Mouse (Mus musculus) heart, embryonic 12.5 days (tissue): Measurements from ENCODE around the gene Arl15. TPM values are rescaled to one million over a fixed set of nuclear protein-coding genes. Genes with fewer than 3 reads are reported as not detected.

Source experiments
- ATAC-seq: fragments of 200-750 bp; cut with Nextera tagmentation; 2 replicates; pipeline ENCODE4 v1.8.0; 2017; ENCODE audit warnings: moderate TSS enrichment, moderate library complexity; ENCODE audit not compliant: insufficient number of reproducible peaks, low FRiP score
- H3K27ac ChIP-seq: fragments of 300-500 bp; sonication (generic); 2 replicates; pipeline ENCODE4 v1.5.1; 2016; ENCODE audit warnings: mild to moderate bottlenecking, moderate library complexity; ENCODE audit not compliant: poor library complexity, severe bottlenecking
- H3K27me3 ChIP-seq: fragments of 300-500 bp; sonication (generic); replicated peaks from 2 replicates; pipeline ENCODE4 v1.6.1; 2016; ENCODE audit warnings: mild to moderate bottlenecking, moderate library complexity
- H3K36me3 ChIP-seq: fragments of 300-500 bp; sonication (generic); 2 replicates; pipeline ENCODE4 v1.6.1; 2016; ENCODE audit warnings: mild to moderate bottlenecking, moderate library complexity
- H3K4me1 ChIP-seq: fragments of 300-500 bp; sonication (generic); replicated peaks from 2 replicates; pipeline ENCODE4 v1.6.1; 2016; ENCODE audit warnings: mild to moderate bottlenecking
- H3K4me2 ChIP-seq: fragments of 300-500 bp; sonication (generic); 2 replicates; pipeline ENCODE4 v1.6.1; 2016; ENCODE audit warnings: mild to moderate bottlenecking, moderate library complexity
- H3K4me3 ChIP-seq: fragments of 300-500 bp; sonication (generic); 2 replicates; pipeline ENCODE4 v1.5.1; 2016; ENCODE audit warnings: mild to moderate bottlenecking
- H3K9ac ChIP-seq: fragments of 300-500 bp; sonication (generic); 2 replicates; pipeline ENCODE4 v1.6.1; 2016; ENCODE audit warnings: mild to moderate bottlenecking, moderate library complexity
- H3K9me3 ChIP-seq: fragments of 300-500 bp; sonication (generic); replicated peaks from 2 replicates; pipeline ENCODE4 v1.6.1; 2016; ENCODE audit warnings: mild to moderate bottlenecking, moderate library complexity
- WGBS: fragments of 180-500 bp; shearing (Covaris S2); methylation state at CpG from one replicate; pipeline ENCODE4 v1.1.7; 2016; 5-methylcytosine and 5-hydroxymethylcytosine counted together
- polyA plus RNA-seq: library from polyadenylated mRNA; unstranded; fragments of >200 nt; fragmentation: Nextera tagmentation; extraction: Ambion mirVana; gene quantifications from 2 replicates; pipeline ENCODE4 v1.2.1, GENCODE M21; 2016

Gene Arl15
- polyA plus RNA-seq, 1 experiment from 2014 or later = 7.7 TPM

- H3K9ac ChIP-seq = no peak overlapping the region
- ATAC-seq = no peak
- WGBS = 83% methylated on average over 3 of the region's 3 CpGs
- H3K36me3 ChIP-seq = peaks cover 4% of the 10 kb centered on the region; the same call in 1 of the 2 replicates
- H3K4me3 ChIP-seq = no peak overlapping the region
- H3K9me3 ChIP-seq = no peaks in the 10 kb centered on the region
- no peak overlapping the region for H3K27ac ChIP-seq
- H3K27me3 ChIP-seq = no peaks in the 10 kb centered on the region
- H3K4me2 ChIP-seq = no peak overlapping the region
- peaks cover 9% of the 10 kb centered on the region for H3K4me1 ChIP-seq
These were observed 195.9 kb downstream of the Arl15 start for GRCm38 (mm10) chr13:113990247-113990646.

- Histone ChIP-seq H3K4me1 (peaks cover 9% of the 10 kb centered on the region), H3K36me3 (peaks cover 4% of the 10 kb centered on the region; the same call in 1 of the 2 replicates), H3K4me2 (no peak overlapping the region), H3K27ac (no peak overlapping the region), H3K27me3 (no peaks in the 10 kb centered on the region), H3K9me3 (no peaks in the 10 kb centered on the region), H3K4me3 (no peak overlapping the region), H3K9ac (no peak overlapping the region)
- 65% methylated on average over 10 of the region's 10 CpGs for WGBS
- no peak for ATAC-seq
These were observed 196.4 kb downstream of the Arl15 start for GRCm38 (mm10) chr13:113990701-113991100.

DNA sequence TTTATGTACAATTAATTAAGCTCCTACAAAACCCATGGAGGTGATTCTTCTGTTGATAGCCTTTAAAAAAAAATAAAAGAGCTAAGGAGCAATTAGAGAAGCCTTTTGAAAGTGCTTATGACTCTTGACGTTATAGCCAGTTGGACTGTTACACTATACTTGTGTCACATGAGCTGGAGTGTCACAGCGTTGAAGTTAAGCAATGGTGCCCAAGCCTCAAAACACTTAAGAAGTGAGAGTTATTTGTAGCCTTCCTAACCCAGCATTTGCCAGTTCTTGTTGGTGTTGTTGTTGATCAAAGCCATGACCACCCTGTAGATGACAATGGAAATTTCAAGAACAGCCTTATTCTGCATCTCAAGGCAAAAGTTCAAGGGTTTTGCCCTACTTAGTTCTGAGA is 198.8 kb downstream of the Arl15 start:
- H3K4me3 ChIP-seq = no peak overlapping the region
- ATAC-seq = no peak
- H3K9me3 ChIP-seq = no peaks in the 10 kb centered on the region
- no peak overlapping the region for H3K4me2 ChIP-seq
- H3K4me1 ChIP-seq = peaks cover 9% of the 10 kb centered on the region
- H3K9ac ChIP-seq = no peak overlapping the region
- no peak overlapping the region for H3K27ac ChIP-seq
- H3K27me3 ChIP-seq = no peaks in the 10 kb centered on the region
- H3K36me3 ChIP-seq = peaks cover 4% of the 10 kb centered on the region; the same call in 1 of the 2 replicates
- 86% methylated on average over 2 of the region's 2 CpGs for WGBS

- H3K36me3 ChIP-seq = no peaks in the 10 kb centered on the region
- H3K4me2 ChIP-seq = no peak overlapping the region
- peaks cover 9% of the 10 kb centered on the region for H3K4me1 ChIP-seq
- no peaks in the 10 kb centered on the region for H3K27me3 ChIP-seq
- no peak overlapping the region for H3K9ac ChIP-seq
- ATAC-seq = no peak
- H3K9me3 ChIP-seq = no peaks in the 10 kb centered on the region
- H3K4me3 ChIP-seq = no peak overlapping the region
- 30% methylated on average over 6 of the region's 6 CpGs for WGBS
- H3K27ac ChIP-seq = no peak overlapping the region
These were observed 200.3 kb downstream of the Arl15 start for GRCm38 (mm10) chr13:113994586-113994985.

- H3K4me3 ChIP-seq = no peak overlapping the region
- H3K9me3 ChIP-seq = no peaks in the 10 kb centered on the region
- 88% methylated on average over 9 of the region's 9 CpGs for WGBS
These were observed 201.4 kb downstream of the Arl15 start for GRCm38 (mm10) chr13:113995490-113996236.

DNA sequence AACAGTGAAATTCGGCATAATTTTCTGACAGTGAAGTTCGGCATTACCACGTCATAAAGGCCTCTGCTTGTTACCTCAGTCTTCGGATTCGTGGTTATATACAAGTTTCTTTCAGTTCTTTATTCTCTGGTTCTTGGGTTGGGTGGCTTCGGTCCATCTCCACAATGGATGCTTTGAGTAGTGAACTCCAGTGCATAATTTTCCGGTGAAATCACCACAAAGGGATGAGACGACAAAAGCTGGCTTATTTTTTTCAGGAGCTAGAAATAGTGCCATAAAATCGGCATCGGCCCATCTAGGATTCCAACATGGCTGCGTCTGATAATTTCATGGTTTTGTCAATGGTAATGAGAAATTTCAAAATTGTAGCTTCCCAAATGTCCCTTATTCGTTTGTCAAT is 204.5 kb downstream of the Arl15 start:
- no peak overlapping the region for H3K9ac ChIP-seq
- no peak for ATAC-seq
- no peak overlapping the region for H3K4me3 ChIP-seq
- H3K4me1 ChIP-seq = peaks cover 9% of the 10 kb centered on the region
- H3K9me3 ChIP-seq = no peaks in the 10 kb centered on the region
- no peaks in the 10 kb centered on the region for H3K27me3 ChIP-seq
- H3K27ac ChIP-seq = no peak overlapping the region
- no peak overlapping the region for H3K4me2 ChIP-seq
- no peaks in the 10 kb centered on the region for H3K36me3 ChIP-seq
- 87% methylated on average over 12 of the region's 12 CpGs for WGBS

More at GRCm38 (mm10) chr13:113995490-113996236, 201.4 kb downstream of the Arl15 start:
- H3K9ac ChIP-seq = no peak overlapping the region
- H3K27ac ChIP-seq = no peak overlapping the region
- no peak overlapping the region for H3K4me2 ChIP-seq
- peaks cover 9% of the 10 kb centered on the region for H3K4me1 ChIP-seq
- no peaks in the 10 kb centered on the region for H3K27me3 ChIP-seq
- no peak for ATAC-seq
- no peaks in the 10 kb centered on the region for H3K36me3 ChIP-seq

GRCm38 (mm10) chr13:114003463-114003862 is 209.2 kb downstream of the Arl15 start:
- 82% methylated on average over 10 of the region's 10 CpGs for WGBS

GRCm38 (mm10) chr13:114004191-114004590 is 209.9 kb downstream of the Arl15 start:
- WGBS = 74% methylated on average over 6 of the region's 6 CpGs

More at GRCm38 (mm10) chr13:114003463-114003862, 209.2 kb downstream of the Arl15 start:
- ATAC-seq = no peak
- no peaks in the 10 kb centered on the region for H3K27me3 ChIP-seq
- H3K9me3 ChIP-seq = no peaks in the 10 kb centered on the region
- no peaks in the 10 kb centered on the region for H3K36me3 ChIP-seq
- no peak overlapping the region for H3K4me2 ChIP-seq
- H3K4me1 ChIP-seq = 0 out of 2 replicates have a peak, but pooled peaks cover 5% of the 10 kb centered on the region
- no peak overlapping the region for H3K9ac ChIP-seq
- H3K27ac ChIP-seq = no peak overlapping the region
- H3K4me3 ChIP-seq = no peak overlapping the region

DNA sequence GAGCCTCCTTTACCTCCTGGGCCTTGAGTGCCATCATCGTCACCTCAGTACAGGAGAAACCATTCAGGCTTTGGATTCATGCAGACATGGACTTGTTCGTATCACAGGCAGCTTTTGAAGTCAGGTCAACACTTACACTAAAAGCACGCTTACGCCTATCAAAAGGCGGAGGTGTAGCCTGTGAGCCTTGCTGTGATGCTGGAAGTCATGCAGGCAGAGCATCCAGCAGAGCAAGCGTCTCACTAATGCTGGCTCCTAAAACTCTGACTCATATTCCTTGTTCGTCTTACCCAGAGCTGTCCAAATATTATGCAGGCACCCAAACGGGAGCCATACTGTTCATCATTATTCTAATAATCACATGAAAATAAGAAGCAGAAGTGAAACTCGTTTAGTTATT is 215.5 kb downstream of the Arl15 start:
- WGBS = 64% methylated on average over 9 of the region's 9 CpGs

More at GRCm38 (mm10) chr13:114004191-114004590, 209.9 kb downstream of the Arl15 start:
- H3K9ac ChIP-seq = no peak overlapping the region
- H3K36me3 ChIP-seq = no peaks in the 10 kb centered on the region
- no peaks in the 10 kb centered on the region for H3K27me3 ChIP-seq
- H3K4me3 ChIP-seq = no peak overlapping the region
- H3K27ac ChIP-seq = no peak overlapping the region
- H3K4me2 ChIP-seq = no peak overlapping the region
- ATAC-seq = no peak
- H3K4me1 ChIP-seq = 0 out of 2 replicates have a peak, but pooled peaks cover 5% of the 10 kb centered on the region
- no peaks in the 10 kb centered on the region for H3K9me3 ChIP-seq

DNA sequence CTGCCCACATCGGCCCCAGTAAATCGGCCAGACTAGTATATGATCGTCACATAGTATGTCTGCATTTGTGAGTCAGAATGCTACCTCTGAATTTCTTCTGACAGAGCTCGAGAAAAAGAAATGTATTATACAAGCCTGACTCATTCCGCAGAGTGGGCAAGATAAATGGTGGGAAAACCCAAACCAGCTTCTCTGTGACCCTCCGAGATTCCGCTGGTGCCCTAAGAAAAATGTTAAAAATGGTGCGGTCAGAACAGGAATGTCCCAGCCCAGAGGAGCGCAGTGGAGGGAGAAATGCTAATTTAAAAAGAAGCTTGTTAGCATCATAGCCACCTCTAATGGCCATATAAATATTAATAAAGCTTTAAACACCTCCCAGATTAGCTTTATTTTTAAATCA is 216.2 kb downstream of the Arl15 start:
- no peaks in the 10 kb centered on the region for H3K27me3 ChIP-seq
- H3K4me1 ChIP-seq = peaks cover 3% of the 10 kb centered on the region; the same call in 1 of the 2 replicates
- no peak for ATAC-seq
- H3K4me3 ChIP-seq = no peak overlapping the region
- H3K4me2 ChIP-seq = no peak overlapping the region
- no peak overlapping the region for H3K9ac ChIP-seq
- H3K9me3 ChIP-seq = no peaks in the 10 kb centered on the region
- no peaks in the 10 kb centered on the region for H3K36me3 ChIP-seq
- no peak overlapping the region for H3K27ac ChIP-seq
- WGBS = 84% methylated on average over 9 of the region's 9 CpGs

More for the DNA sequence above, 215.5 kb downstream of the Arl15 start:
- Histone ChIP-seq H3K4me1 (peaks cover 3% of the 10 kb centered on the region; the same call in 1 of the 2 replicates), H3K9ac (no peak overlapping the region), H3K36me3 (no peaks in the 10 kb centered on the region), H3K4me3 (no peak overlapping the region), H3K4me2 (no peak overlapping the region), H3K9me3 (no peaks in the 10 kb centered on the region), H3K27me3 (no peaks in the 10 kb centered on the region), H3K27ac (no peak overlapping the region)
- no peak for ATAC-seq

- ATAC-seq = no peak
- no peaks in the 10 kb centered on the region for H3K27me3 ChIP-seq
These were observed 216.7 kb downstream of the Arl15 start for GRCm38 (mm10) chr13:114011019-114011418.

More at GRCm38 (mm10) chr13:114011019-114011418, 216.7 kb downstream of the Arl15 start:
- Histone ChIP-seq H3K36me3 (no peaks in the 10 kb centered on the region), H3K4me1 (peaks cover 3% of the 10 kb centered on the region; the same call in 1 of the 2 replicates), H3K4me3 (no peak overlapping the region), H3K9me3 (no peaks in the 10 kb centered on the region), H3K4me2 (no peak overlapping the region), H3K9ac (no peak overlapping the region), H3K27ac (no peak overlapping the region)
- WGBS = 68% methylated on average over 12 of the region's 12 CpGs
